Comparison of ENCODE assay signal across 31 mouse cellular contexts in the genomic region with DNA sequence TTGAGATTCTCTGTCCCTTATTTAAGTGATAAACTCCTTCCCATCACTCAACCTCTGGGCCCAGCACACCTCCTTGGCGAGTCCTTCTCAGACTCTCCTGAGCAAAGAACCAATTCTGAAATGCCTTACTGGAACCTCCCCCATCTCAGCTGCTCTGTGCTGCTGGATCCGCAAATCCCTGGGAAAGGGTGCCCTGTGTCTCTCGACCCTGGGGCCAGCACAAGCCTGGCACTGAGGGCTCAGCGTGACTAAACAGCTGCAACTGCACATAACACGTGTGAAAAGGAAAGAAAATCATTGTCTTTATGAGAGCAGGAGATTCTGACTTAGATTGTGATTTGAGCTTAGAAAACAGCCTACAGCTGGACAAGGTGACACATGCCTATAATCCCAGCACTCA.
"Had no signal": no experiment of that assay in that cellular context is flagged by ENCODE, and none has a peak within 500 bp of the region (broad histone marks: within the 10 kb centered on the region; RNA-seq: fewer than 3 reads in every experiment).

No protein-coding gene starts in this region.

- ATAC-seq: liver, embryonic 12.5 days; liver, postnatal 0 days; lung, postnatal 0 days; midbrain, embryonic 13.5 days; midbrain, embryonic 15.5 days; midbrain, embryonic 16.5 days had no signal

- H3K27me3 ChIP-seq: limb, embryonic 12.5 days; limb, embryonic 15.5 days; liver, embryonic 12.5 days; liver, embryonic 13.5 days; liver, embryonic 15.5 days; megakaryocyte, embryonic 14.5 days; midbrain, embryonic 12.5 days; midbrain, embryonic 13.5 days; midbrain, embryonic 15.5 days; neural tube, embryonic 12.5 days had no signal

- H3K36me3 ChIP-seq: limb, embryonic 12.5 days; limb, embryonic 15.5 days; liver, embryonic 12.5 days; liver, embryonic 13.5 days; liver, embryonic 15.5 days; lung, embryonic 15.5 days; midbrain, embryonic 10.5 days; midbrain, embryonic 12.5 days; midbrain, embryonic 13.5 days; midbrain, embryonic 15.5 days; neural tube, embryonic 12.5 days had no signal

- H3K9me3 ChIP-seq: limb, embryonic 12.5 days; limb, embryonic 15.5 days; liver, embryonic 12.5 days; liver, embryonic 13.5 days; liver, embryonic 15.5 days; lung, embryonic 15.5 days; megakaryocyte, embryonic 14.5 days; midbrain, embryonic 10.5 days; midbrain, embryonic 12.5 days; midbrain, embryonic 13.5 days; midbrain, embryonic 15.5 days; neural tube, embryonic 12.5 days had no signal

- H3K4me1 ChIP-seq: limb, embryonic 12.5 days; limb, embryonic 15.5 days; liver, embryonic 12.5 days; liver, embryonic 13.5 days; liver, embryonic 15.5 days; lung, embryonic 15.5 days; megakaryocyte, embryonic 14.5 days; midbrain, embryonic 12.5 days; midbrain, embryonic 13.5 days; midbrain, embryonic 15.5 days; neural tube, embryonic 12.5 days had no signal

- DNase-seq: left cerebral cortex, postnatal 4 days; liver; liver, embryonic 13.5 days; liver, postnatal 0 days; lung, adult 18-20 months; lung, adult 2 months; lung, embryonic 14.5 days; lung, postnatal 10 days; lung, postnatal 14 days; lung, postnatal 36 days; lung, postnatal 4 days; midbrain, embryonic 14.5 days had no signal

- H3K9ac ChIP-seq: limb, embryonic 12.5 days; limb, embryonic 15.5 days; liver, embryonic 12.5 days; liver, embryonic 13.5 days; liver, embryonic 14.5 days; liver, embryonic 15.5 days; liver, postnatal 0 days; lung, embryonic 14.5 days; lung, embryonic 15.5 days; midbrain, embryonic 12.5 days; midbrain, embryonic 13.5 days; midbrain, embryonic 15.5 days; neural tube, embryonic 12.5 days had no signal

- H3K27ac ChIP-seq: left cerebral cortex, adult 2 months; limb, embryonic 12.5 days; limb, embryonic 15.5 days; liver, embryonic 12.5 days; liver, embryonic 13.5 days; liver, embryonic 14.5 days; liver, embryonic 15.5 days; lung, embryonic 15.5 days; macrophage; midbrain, embryonic 10.5 days; midbrain, embryonic 12.5 days; midbrain, embryonic 13.5 days; midbrain, embryonic 15.5 days; neural tube, embryonic 12.5 days had no signal

- H3K4me3 ChIP-seq: left cerebral cortex, adult 2 months; limb, embryonic 12.5 days; limb, embryonic 15.5 days; liver, embryonic 12.5 days; liver, embryonic 13.5 days; liver, embryonic 15.5 days; lung, embryonic 15.5 days; megakaryocyte, embryonic 14.5 days; midbrain, embryonic 10.5 days; midbrain, embryonic 12.5 days; midbrain, embryonic 13.5 days; midbrain, embryonic 15.5 days; myocyte; neural tube, embryonic 12.5 days had no signal

- H3K4me2 ChIP-seq: limb, embryonic 12.5 days; limb, embryonic 15.5 days; liver, embryonic 11.5 days; liver, embryonic 12.5 days; liver, embryonic 13.5 days; liver, embryonic 15.5 days; lung, embryonic 14.5 days; lung, embryonic 15.5 days; midbrain, embryonic 11.5 days; midbrain, embryonic 12.5 days; midbrain, embryonic 13.5 days; midbrain, embryonic 15.5 days; neural tube, embryonic 12.5 days had no signal
